Mouse (Mus musculus) heart, postnatal 25 days (tissue): ENCODE results near the gene Bbc3. TPM values are rescaled to one million over a fixed set of nuclear protein-coding genes. Genes with fewer than 3 reads are reported as not detected.
"Not testable (repeated sequence)": the region's sequence is repeated elsewhere in the genome, so short reads cannot be mapped to it uniquely, and the experiment has no call there.

Experiments
- DNase-seq: peaks from one replicate; pipeline ENCODE4 v3.0.0; 2022; ENCODE audit warnings: low spot score
- intact Hi-C: fragments of 180-260 bp; cut with DNase I; formaldehyde crosslinking; loops from one replicate; pipeline ENCODE4 v1.15.1; 2025
- total RNA-seq, 2 experiments: library from RNA; stranded (reverse); gene quantifications; 2 replicates each; pipeline ENCODE4 v1.2.3; 2021

Bbc3 gene
- total RNA-seq = 1 to 10 TPM; 3.7 to 4.7 TPM

DNA sequence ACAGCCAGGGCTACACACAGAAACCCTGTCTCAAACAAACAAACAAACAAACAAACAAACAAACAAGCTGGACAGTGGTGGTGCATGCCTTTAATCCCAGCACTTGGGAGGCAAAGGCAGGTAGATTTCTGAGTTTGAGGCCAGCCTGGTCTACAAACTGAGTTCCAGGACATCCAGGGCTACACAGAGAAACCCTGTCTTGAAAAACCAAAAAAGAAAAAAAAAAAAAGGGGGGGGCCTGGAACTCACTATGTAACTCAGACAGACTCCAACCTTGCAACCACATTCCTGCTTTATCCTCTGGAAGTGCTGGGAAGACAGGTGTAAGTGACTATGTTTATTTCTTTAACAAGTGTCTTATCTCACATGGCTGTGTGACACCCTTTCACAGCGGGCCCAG, at the start of gene Bbc3:
Gene Bbc3, plus strand, starts transcription at position 301 of the 400 bp plus-strand sequence.
- intact Hi-C loops = not testable (repeated sequence)

DNA sequence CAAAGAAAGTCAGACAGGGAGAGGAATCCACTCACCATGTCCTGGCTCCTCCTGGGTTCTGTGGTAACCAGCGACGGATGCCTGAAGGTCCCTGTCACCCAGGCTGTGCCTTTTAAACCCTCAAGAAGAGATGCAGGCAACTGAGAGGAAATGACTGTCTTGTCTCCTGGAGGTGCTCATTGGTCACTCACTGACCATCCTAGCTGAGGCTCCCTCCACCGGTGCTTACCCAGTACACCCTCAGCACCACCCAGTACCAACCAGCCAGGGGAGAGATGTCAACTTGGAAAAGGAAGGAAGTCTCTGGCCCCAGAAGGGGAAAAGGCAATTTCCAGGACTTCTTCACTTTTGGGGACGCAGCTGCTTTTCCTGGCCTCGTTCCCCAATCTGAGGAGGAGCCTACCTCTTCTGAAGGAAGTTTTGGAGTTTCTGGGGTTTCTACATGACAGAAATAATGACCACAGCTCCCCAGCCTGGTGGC, 49.0 kb upstream of the Bbc3 start, which contains the start of gene C5ar1:
Gene C5ar1, minus strand, starts transcription at position 431 of the 481 bp plus-strand sequence.
- DNase-seq = no peak
- intact Hi-C loops = no loop called here

More for the DNA sequence above, at the start of gene Bbc3:
- DNase-seq = not testable (repeated sequence)

DNA sequence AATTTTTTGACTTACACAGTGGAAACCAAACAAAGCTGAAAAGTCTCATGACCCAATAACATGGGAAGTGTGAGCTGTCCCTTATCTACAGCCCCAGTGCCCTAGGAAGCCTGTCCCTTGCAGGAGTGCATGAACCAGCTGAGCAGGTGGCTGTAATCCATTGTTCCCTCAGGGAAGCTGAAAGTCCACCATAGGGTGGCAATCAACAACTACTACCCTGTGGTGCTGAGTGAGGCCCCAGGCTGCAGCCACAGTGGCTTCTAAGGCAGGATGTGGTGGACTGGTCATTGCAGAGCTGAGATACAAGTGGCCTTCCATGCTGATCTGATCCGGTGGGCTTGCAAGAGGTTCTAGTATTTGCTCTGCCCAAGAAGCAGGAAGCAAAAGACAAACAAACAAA, 47.1 kb upstream of the Bbc3 start:
- DNase-seq = no peak
- intact Hi-C loops = loop anchor here (5.0 kb wide), 2 partner anchors 49 to 164 kb away; partner anchors contain the start of gene Napa

DNA sequence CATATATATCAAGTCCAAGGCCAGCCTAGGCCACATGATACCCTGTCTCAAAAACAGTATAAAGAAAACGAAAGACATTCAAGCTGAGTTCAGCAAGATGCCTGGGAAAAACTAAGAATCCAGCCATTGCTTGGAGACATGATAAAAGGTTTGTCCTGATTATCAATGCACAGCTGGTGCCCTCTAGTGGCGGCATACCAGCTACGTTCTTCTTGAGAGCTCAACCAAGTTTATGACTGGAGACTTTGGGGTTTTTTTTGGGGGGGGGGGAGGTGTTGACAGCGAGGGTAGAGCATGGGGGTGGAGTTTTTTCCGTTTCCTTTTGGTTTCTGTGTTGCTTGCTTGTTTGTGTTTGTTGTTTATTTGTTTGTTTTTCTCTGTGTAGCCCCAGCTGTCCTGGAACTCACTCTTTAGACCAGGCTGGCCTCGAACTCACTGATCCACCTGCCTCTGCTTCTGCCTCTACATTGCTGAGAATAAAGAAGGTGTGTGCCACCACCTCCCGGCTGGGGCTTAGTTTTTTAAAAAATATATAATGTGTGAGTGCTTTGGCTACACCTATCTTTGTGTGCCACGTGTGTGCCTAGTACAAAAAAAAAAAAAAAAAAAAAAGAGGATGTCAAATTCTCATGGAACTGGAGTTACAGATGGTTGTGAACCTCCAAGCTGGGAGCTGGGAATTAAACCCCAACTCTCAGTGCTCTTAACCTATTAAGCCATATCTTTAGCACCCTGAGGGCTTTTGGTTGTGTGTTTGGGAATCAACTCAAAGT, 45.0 kb upstream of the Bbc3 start:
- no peak for DNase-seq
- intact Hi-C loops = loop anchor here (1.0 to 5.0 kb wide), 3 partner anchors 51 to 166 kb away; partner anchors contain the start of gene Napa

DNA sequence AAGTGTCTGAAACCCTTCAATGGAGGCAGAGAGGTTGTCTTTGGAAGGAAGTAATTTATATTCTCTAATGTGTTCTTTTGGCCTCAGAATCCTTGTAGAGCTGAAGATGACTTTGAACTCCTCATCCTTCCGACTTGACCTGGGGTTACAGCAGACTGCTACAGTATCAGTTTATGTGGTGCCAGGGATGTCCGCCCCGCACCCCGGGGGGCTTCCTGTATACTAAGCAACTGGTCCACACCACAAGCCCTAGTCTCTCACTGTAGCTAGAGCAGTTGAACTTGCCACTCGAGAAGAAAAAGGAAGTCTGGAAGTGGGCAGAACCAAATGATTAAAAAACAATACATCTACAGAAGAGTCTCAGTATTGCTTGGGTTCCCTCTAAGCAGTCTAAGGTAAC, 44.4 kb upstream of the Bbc3 start:
- intact Hi-C loops = loop anchor here (1.0 to 5.0 kb wide), 3 partner anchors 52 to 167 kb away; partner anchors contain the start of gene Napa
- no peak for DNase-seq

DNA sequence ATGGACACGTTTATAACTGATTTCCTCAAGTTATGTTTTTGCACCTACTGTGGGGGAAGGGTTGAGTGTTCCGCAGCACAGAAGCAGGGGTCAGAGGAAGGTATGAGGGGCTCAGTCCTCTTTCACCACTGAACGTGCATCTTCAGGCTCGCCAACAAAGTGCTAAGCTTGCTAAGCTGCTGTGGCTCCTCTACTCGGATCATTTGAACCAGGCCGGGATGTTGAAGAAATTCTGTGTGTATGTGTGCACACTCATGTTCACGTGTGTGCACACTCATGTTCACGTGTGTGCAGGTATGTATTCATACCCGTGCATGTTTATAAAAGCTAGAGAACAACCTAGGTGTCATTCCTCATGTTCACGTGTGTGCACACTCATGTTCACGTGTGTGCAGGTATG, 42.3 kb upstream of the Bbc3 start:
- intact Hi-C loops = no loop called here
- DNase-seq = no peak

DNA sequence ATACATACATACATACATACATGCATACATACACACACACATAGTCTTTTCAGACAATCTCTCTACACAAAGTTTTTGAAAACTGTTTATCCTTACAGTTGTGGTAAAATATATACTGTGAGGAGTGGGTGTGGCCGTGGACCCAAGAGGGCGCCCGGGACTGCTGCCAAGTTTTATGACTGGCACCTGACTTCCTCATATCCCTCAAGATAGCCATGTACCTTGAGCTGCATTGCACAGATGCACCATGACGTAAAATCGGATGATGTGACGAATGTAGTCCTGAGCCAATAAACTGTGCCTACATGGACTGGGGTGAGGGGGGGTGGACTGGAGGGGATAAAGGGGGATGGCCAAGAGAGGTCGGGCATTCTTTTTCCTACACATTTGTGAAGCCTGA, 41.6 kb upstream of the Bbc3 start:
- DNase-seq, intact Hi-C loops: not testable (repeated sequence)

DNA sequence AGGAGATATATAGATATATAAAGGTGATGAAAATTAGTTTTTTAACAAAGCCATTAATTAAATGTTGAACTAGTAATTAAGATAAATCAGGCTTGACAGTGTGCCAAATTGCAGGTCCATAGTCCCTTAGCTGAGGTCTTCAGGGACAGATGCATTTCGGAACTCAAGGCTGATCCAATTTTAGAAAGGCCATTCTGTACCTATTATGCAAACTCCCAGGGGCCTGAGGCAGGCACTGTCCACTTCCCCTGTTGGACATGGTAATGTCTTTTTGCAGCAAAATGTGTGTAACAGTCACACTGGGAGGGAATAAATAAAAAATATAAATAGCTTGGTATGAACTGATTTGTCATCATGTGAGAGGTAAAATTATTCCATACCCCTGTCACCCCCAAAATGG, 37.1 kb upstream of the Bbc3 start:
- intact Hi-C loops = loop anchor here (10.0 kb wide), 1 partner anchor 326 kb away; the partner anchor contains the start of gene Nop53
- no peak for DNase-seq

DNA sequence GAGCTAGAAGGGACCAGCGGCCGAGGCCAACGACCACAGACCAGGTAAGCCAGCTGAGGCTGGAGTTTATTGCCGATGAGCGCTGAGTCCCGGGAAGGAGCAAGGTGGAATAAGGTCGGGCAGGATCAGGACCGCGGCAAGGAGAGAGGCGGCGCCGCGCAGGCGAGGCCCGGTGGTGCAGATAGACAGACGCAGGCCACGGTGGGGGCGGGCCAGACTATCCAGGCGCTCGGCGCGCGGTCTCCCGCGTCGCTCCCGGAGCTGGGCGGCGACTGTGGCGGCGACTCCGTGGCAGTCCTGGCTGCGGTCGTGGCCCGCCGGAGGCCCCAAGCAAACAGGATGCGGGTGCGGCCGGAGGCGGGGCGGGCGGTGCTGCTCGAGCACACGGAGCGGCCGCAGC, 35.5 kb upstream of the Bbc3 start:
- DNase-seq = peak; percentile 27
- intact Hi-C loops = loop anchor here (10.0 kb wide), 1 partner anchor 328 kb away; the partner anchor contains the start of gene Nop53

DNA sequence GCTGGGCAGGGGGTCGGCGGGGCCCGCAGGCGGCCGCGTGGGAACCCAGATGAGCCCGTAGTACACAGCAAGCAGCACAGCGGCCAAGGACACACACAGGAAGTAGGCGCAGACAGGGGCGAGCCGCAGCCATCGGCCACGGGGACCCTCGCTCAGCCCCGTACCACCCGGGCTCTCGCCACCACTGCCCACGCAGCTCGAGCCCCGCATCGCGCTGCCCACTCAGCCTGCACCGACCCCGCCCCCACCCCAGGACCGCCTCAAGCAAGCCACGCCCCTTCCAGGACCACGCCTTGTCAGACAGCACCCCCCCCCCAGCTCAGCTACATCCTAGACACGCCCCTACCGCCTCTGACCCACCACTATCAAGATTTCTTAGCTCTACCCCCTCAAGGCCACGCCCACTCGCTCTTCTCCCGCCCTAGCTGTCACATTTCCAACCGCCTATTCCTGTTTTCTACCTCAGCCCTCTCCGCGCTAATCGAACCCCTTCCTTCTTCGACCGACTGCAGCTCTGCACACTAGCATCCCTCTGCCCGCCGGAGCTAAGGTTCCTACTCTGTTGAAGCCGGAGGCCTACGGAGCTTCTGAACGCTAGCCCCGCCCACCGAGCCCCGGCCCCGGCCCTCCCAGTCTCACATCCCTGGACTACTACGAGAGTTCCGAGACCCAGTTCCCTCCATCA, 35.0 kb upstream of the Bbc3 start, which contains the start of gene Inafm1:
Gene Inafm1, minus strand, starts transcription at position 537 of the 685 bp plus-strand sequence.
- peak; percentile 76 for DNase-seq
- intact Hi-C loops = loop anchor here (10.0 kb wide), 1 partner anchor 328 kb away; the partner anchor contains the start of gene Nop53

DNA sequence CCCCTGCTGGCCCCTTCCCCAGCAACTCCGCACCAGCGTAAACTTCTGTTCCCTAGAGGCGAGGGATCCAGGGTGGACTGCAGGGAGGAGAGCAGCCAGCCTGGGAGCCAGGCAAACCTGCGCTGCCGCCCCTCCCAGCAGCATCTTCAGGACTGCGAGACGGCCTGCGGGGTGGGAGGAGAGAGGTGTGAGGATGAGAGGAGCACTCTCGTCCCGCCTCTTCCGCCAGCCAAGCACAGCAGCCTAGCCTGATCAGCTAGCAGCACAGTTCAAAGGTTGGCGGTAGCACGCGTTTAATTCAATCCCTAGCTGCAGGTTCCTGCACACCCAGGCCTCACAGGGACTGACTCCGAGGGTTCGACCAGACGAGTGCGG, 34.4 kb upstream of the Bbc3 start:
- DNase-seq = peak; percentile 62
- intact Hi-C loops = loop anchor here (10.0 kb wide), 1 partner anchor 329 kb away; the partner anchor contains the start of gene Nop53

DNA sequence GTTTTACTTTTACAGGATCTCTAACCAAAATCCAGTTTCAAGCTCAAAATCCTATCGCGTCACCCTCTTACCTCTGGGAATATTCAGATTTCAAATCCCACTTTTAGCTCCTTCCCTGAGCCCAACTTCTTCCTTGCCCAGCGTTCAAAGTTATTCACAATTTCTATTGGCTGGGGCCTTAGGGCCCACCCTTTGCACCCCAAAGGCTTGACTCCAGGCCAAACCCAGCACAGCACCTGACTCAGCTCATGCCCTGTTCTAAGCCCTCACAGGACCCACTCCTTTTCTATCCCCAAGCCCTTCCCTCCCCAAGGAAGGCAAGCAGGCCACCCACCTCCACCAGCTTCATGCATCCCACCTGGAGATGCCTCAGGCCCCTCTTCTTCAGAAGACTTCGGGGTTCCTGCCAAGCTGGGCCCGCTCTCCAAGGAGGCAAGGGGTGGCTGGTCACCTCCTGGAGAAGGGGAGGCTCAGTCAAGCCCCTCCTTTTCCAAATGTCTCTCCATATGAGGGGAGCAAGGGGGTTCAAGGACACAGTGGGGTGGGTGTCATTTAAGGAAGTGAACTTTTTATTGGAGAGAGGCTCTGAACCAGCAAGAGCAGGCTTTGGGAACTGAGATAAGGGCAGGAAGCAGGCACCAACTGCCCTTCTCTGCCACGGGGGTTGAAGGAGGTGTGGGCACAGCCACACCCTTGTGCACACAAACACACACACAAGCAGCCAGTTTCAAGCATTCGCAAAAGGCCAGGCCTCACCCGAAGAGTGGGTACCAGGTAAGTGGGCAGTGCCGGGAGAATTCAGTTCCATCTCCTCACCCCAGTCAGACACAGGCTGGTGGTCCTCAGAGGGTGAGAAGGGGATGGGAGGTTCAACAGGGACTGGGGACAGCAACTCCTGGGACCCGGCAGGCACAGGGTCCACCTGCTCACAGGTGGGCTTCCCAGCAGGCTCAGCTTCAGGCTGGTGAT, 33.0 kb upstream of the Bbc3 start:
- intact Hi-C loops = loop anchor here (10.0 kb wide), 1 partner anchor 330 kb away; the partner anchor contains the start of gene Nop53
- DNase-seq = no peak

DNA sequence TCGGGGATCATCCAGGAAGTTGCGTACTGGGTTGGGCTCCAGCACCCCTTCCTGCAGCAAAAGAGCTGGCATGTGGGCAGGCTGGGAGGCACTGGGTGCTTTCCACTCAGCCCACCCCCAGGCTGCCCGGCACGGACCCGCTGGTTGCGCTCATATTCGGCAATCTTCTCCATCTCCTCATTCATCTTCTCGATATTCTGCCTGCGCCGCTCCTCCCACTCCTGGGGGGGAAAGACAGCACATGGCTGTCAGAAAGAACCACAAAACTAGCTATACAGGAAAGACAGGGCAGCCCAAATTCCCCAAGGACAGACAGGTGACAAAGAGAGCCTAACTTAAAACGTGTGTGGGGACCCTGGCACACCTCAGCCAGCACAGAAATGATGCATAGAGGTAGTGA, 27.5 kb upstream of the Bbc3 start:
- intact Hi-C loops = no loop called here
- no peak for DNase-seq

DNA sequence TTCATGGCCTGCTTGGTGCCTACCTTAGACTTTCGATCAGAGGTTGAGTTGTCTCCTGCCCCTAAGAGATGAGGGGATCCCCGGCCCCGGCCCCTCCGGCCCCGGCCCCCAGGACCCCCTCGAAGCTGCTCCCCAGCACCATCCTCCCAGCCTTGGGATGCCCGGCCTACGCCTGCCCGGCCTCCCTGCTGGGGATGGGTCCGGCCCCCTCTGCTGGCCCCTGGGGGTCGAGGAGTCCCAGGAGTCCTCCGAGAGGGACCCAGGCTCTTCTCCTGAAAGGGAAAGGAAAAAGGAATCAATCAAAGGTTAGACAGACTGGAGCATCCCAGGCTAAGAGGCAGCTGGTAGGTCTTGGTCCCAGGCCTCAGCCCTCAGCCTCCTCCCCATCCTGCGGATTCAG, 25.9 kb upstream of the Bbc3 start:
- no peak for DNase-seq
- intact Hi-C loops = no loop called here

DNA sequence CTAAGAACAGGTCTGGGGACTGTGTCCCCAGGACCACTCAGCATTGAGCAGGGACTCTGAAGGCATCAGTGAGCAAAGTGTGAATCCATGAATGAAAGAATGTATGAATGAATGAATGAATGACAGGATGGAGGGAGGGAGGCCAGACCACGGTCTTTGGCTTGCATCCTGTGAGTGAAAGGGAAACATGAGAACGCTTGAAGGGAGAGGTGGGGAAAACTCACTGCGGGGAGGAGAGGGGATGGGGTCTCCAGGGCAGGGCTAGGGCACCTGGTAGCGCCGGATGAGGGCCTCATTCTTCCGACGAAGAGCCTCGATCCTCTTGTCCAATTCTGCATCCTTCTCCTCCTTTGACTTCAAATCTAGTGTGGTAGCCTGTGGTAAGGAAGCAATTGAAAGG, 24.2 kb upstream of the Bbc3 start:
- DNase-seq = no peak
- intact Hi-C loops = no loop called here

DNA sequence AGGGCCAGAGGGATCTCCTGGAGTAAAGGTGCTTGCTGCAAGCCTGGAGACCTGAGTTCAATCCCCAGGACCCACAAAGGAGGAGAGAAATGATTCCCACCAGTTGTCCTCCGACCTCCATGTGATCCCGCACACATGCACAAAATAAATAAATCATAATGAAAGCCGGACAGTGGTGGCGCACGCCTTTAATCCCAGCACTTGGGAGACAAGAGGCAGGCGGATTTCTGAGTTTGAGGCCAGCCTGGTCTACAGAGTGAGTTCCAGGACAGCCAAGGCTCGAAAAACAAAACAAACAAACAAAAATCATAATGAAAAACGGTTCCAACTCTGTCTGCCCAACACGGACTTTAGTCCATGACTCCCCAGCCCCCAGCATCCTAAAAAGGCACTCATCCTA, 23.3 kb upstream of the Bbc3 start:
- no peak for DNase-seq
- intact Hi-C loops = no loop called here

DNA sequence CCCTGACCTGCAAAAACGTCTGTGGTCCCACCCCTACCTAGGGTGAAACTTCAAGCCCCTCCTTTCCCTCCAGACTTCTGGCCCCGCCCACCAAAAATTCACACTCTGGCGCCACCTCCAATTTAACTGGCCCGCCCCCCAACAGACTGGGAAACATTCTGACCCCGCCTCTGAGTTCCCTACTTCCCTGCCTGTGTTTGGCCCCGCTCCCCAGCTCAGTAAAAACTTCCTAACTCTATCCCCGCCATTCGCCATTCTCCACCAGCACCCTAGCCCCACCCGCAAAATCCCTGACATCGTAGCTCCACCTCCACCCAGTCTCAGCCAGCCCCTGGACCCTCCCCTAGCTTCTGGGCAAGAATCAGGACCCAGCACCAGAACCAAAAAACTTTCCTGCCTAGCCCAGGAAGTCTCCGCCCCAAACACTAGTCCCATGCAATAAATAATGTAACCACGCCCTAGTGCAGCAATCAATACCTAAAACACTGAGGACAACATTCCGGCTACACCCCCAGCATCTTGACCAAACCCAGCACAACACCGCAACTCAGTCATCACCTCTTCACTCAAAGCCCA, 22.7 kb upstream of the Bbc3 start:
- DNase-seq = peak; percentile 75
- intact Hi-C loops = no loop called here

DNA sequence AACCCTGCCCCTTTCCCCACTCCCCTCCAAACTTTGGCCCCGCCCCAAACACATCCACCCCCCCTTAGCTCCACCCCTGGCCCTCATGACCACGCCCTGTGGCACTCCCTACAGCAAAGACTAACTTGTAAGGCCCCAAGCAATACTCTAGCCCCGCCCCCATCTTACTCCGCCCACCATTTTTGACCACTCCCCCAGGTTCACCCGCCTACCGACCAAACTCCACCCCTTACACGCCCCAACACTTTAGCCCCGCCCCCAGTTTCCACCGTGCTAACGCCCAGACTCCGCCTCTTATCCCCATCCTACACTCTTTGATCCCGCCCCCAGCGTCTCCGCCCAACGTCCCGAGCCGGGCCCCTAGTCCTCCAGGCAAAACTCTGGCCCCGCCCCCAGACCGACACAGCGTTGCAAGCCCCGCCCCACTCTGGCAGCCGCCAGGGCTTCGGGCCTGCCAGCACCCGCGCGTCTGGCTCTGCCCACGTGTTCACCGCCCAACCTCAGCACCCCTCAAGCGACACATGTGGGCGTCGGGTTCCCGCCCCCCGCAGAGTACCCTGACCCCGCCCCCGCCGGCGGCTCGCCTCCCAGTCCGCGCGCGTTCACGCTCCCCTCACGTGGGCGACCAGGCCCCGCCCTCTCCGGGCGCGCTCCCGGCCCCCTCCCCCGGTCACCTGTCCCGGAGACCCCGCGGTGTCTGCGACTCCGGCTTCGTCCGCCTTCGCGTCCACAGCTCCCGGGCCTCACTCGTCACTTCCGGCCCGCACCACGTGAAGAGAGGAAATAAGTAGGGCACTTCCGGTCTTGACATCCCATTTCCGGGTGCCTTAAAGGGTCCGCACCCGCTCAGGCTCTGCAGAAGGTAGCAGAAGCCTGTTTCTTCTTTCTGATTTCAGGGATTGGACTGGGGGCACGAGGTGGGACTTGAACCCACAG, 21.9 kb upstream of the Bbc3 start, which contains the start of gene Ccdc9:
Gene Ccdc9, minus strand, starts transcription at position 770 of the 936 bp plus-strand sequence.
- peak; percentile 99 for DNase-seq
- intact Hi-C loops = no loop called here
